ENCODE assay signal across 20 mouse cellular contexts in the genomic region with DNA sequence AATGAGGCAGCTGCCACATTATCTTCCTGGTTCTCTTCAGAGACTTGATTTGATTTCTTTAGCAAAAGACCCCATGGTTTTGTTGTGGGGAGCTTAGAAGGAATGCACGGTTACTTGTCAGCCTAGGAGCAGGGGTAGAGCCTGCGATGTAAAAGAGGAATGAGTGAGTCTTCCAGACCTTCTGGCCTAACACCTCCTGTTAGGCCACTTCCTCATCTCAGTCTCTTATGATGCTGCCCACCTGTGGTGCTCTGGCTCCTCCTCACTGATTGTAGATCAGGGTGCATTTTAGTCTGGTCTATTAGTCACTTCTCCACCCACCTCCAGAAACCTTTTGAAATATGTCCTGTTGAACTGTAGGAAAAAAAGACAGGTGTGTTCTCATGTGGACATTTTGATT.
"Had no signal": no experiment of that assay in that cellular context is flagged by ENCODE, and none has a peak within 500 bp of the region (broad histone marks: within the 10 kb centered on the region; RNA-seq: fewer than 3 reads in every experiment).

No protein-coding gene starts in this region.

- H3K4me1 ChIP-seq: kidney, embryonic 15.5 days; limb, embryonic 13.5 days; lung, embryonic 15.5 days; neural tube, embryonic 12.5 days; neural tube, embryonic 15.5 days; stomach, embryonic 15.5 days had no signal

- H3K4me3 ChIP-seq: kidney, embryonic 15.5 days; limb, embryonic 10.5 days; limb, embryonic 13.5 days; liver, embryonic 12.5 days; liver, embryonic 15.5 days; lung, embryonic 15.5 days; neural tube, embryonic 12.5 days; neural tube, embryonic 15.5 days; stomach, embryonic 15.5 days had no signal

- H3K9ac ChIP-seq: kidney, embryonic 15.5 days; limb, embryonic 13.5 days; liver, embryonic 12.5 days; liver, embryonic 15.5 days; lung, embryonic 15.5 days; neural tube, embryonic 12.5 days; neural tube, embryonic 15.5 days; stomach, embryonic 15.5 days had no signal

- H3K27ac ChIP-seq: kidney, embryonic 15.5 days; limb, embryonic 10.5 days; limb, embryonic 13.5 days; liver, embryonic 12.5 days; liver, embryonic 15.5 days; lung, embryonic 15.5 days; neural tube, embryonic 12.5 days; neural tube, embryonic 15.5 days; stomach, embryonic 15.5 days had no signal

- H3K9me3 ChIP-seq: kidney, embryonic 15.5 days; limb, embryonic 10.5 days; limb, embryonic 13.5 days; liver, embryonic 12.5 days; liver, embryonic 15.5 days; lung, embryonic 15.5 days; neural tube, embryonic 12.5 days; neural tube, embryonic 15.5 days; stomach, embryonic 15.5 days had no signal

- ATAC-seq: liver, embryonic 12.5 days had no signal

- H3K27me3 ChIP-seq: kidney, embryonic 15.5 days; limb, embryonic 13.5 days; liver, embryonic 12.5 days; liver, embryonic 15.5 days; lung, embryonic 15.5 days; neural tube, embryonic 12.5 days; neural tube, embryonic 15.5 days; stomach, embryonic 15.5 days had no signal

- H3K36me3 ChIP-seq: kidney, embryonic 15.5 days; limb, embryonic 10.5 days; limb, embryonic 13.5 days; liver, embryonic 12.5 days; liver, embryonic 15.5 days; lung, embryonic 15.5 days; neural tube, embryonic 12.5 days; neural tube, embryonic 15.5 days; stomach, embryonic 15.5 days had no signal

- H3K4me2 ChIP-seq: kidney, embryonic 15.5 days; limb, embryonic 13.5 days; liver, embryonic 12.5 days; liver, embryonic 15.5 days; lung, embryonic 15.5 days; midbrain, embryonic 11.5 days; neural tube, embryonic 12.5 days; neural tube, embryonic 15.5 days; stomach, embryonic 15.5 days had no signal

- DNase-seq: kidney, adult 11 months; kidney, adult 8-10 months; kidney, postnatal 10 days; kidney, postnatal 36 days; liver; lung, adult 18-20 months; lung, postnatal 10 days; lung, postnatal 36 days; midbrain, embryonic 14.5 days; thymus, postnatal 36 days had no signal
